Mouse (Mus musculus): ENCODE data around the gene Ube2k. TPM values are rescaled to one million over a fixed set of nuclear protein-coding genes. Genes with fewer than 3 reads are reported as not detected.

Gene Ube2k
- total and polyA plus RNA-seq, 3 experiments = 51.4 to 293 (median 56.7) TPM

- DNase-seq (ENCODE audit: extremely low read depth) = no peak
- Histone ChIP-seq H3K79me2 (replicated peaks; ENCODE audit: control insufficient read depth, extremely low read depth, insufficient read depth, poor library complexity, severe bottlenecking) (peaks cover 4% of the 10 kb centered on the region; the same call in 1 of the 2 replicates), H3K9ac (ENCODE audit: insufficient read depth, low read depth) (no peak overlapping the region), H3K9me3 (replicated peaks; ENCODE audit: low read length) (no peaks in the 10 kb centered on the region), H3K4me2 (ENCODE audit: insufficient read depth, low read depth, poor library complexity, severe bottlenecking) (no peak overlapping the region), H3K4me1 (ENCODE audit: control insufficient read depth in 1 of 2, insufficient read depth in 2 of 2) (no peaks in the 10 kb centered on the region), H3K4me3 (replicated peaks in 1 of 3; ENCODE audit: low read depth in 2 of 3, low read length in 2 of 3, poor library complexity in 1 of 3) (no peak overlapping the region), H3K27me3 (replicated peaks) (no peaks in the 10 kb centered on the region), H3K36me3 (replicated peaks in 1 of 2; ENCODE audit: control insufficient read depth in 1 of 2, insufficient read depth in 1 of 2, low read length in 1 of 2) (peaks cover 34 to 77% of the 10 kb centered on the region in 2 experiments), H3K27ac (ENCODE audit: insufficient read depth, low read depth) (no peak overlapping the region)
- dilution Hi-C loops (cut with MboI; ENCODE audit: extremely low pct_ligation_motif_present, extremely low pct_unique_long_range_greater_than_20kb, low sequenced_read_pairs) (no loop called here), in situ Hi-C loops (cut with MboI; ENCODE audit: low pct_ligation_motif_present, low pct_unique_long_range_greater_than_20kb, low sequenced_read_pairs) (no loop called here)
- TF ChIP-seq RAD21 (IDR thresholded peaks at IDR 0.05; ENCODE audit: low read depth, low read length) (no peak), ZC3H11A (IDR thresholded peaks at IDR 0.05; ENCODE audit: low read depth, low read length) (no peak), JUND (conservative IDR thresholded peaks at IDR 0.05; ENCODE audit: low read depth, low read length) (no peak), UBTF (IDR thresholded peaks at IDR 0.05; ENCODE audit: low read depth, low read length) (no peak), MAX (IDR thresholded peaks at IDR 0.05; ENCODE audit: low read length) (no peak), IRF4 (IDR thresholded peaks at IDR 0.05; ENCODE audit: low read depth, low read length) (no peak), ZKSCAN1 (IDR thresholded peaks at IDR 0.05; ENCODE audit: borderline replicate concordance, low read depth, low read length) (no peak), EP300 (IDR thresholded peaks at IDR 0.05; ENCODE audit: low read length) (no peak), MYC (IDR thresholded peaks at IDR 0.05; ENCODE audit: low read depth, low read length) (no peak), BHLHE40 (IDR thresholded peaks at IDR 0.05; ENCODE audit: low read depth, low read length) (no peak), CTCF (conservative IDR thresholded peaks at IDR 0.05 in 1 of 2, IDR thresholded peaks at IDR 0.05 in 1 of 2; ENCODE audit: low read depth in 2 of 2, low read length in 2 of 2) (no peak), MXI1 (IDR thresholded peaks at IDR 0.05; ENCODE audit: low read depth, low read length) (no peak)
These were observed 87.3 kb downstream of the Ube2k start for GRCm38 (mm10) chr5:65624340-65624739.

GRCm38 (mm10) chr5:65638896-65639295 is 101.9 kb downstream of the Ube2k start:
- Histone ChIP-seq H3K9ac (ENCODE audit: insufficient read depth, low read depth) (no peak overlapping the region), H3K79me2 (replicated peaks; ENCODE audit: control insufficient read depth, extremely low read depth, insufficient read depth, poor library complexity, severe bottlenecking) (no peaks in the 10 kb centered on the region), H3K27ac (ENCODE audit: insufficient read depth, low read depth) (no peak overlapping the region), H3K27me3 (replicated peaks) (no peaks in the 10 kb centered on the region), H3K9me3 (replicated peaks; ENCODE audit: low read length) (no peaks in the 10 kb centered on the region), H3K4me3 (replicated peaks in 1 of 3; ENCODE audit: low read depth in 2 of 3, low read length in 2 of 3, poor library complexity in 1 of 3) (no peak overlapping the region), H3K4me1 (ENCODE audit: control insufficient read depth in 1 of 2, insufficient read depth in 2 of 2) (no peaks in the 10 kb centered on the region), H3K36me3 (replicated peaks in 1 of 2; ENCODE audit: control insufficient read depth in 1 of 2, insufficient read depth in 1 of 2, low read length in 1 of 2) (peaks cover 54 to 83% of the 10 kb centered on the region in 2 experiments), H3K4me2 (ENCODE audit: insufficient read depth, low read depth, poor library complexity, severe bottlenecking) (no peak overlapping the region)
- no peak for TF ChIP-seq E2F4 (IDR thresholded peaks at IDR 0.05; ENCODE audit: insufficient replicate concordance, low read depth, low read length)
- no peak for TF ChIP-seq POLR2AphosphoS2 (IDR thresholded peaks at IDR 0.05; ENCODE audit: low read depth, low read length)
- TF ChIP-seq SMC3 (IDR thresholded peaks at IDR 0.05; ENCODE audit: low read depth, low read length) = no peak
- TF ChIP-seq GABPA (IDR thresholded peaks at IDR 0.05; ENCODE audit: insufficient replicate concordance, low read depth, low read length) = no peak
- no peak for TF ChIP-seq ETS1 (conservative IDR thresholded peaks at IDR 0.05; ENCODE audit: low read depth, low read length)
- TF ChIP-seq RAD21 (IDR thresholded peaks at IDR 0.05; ENCODE audit: low read depth, low read length) = no peak
- no peak for DNase-seq (ENCODE audit: extremely low read depth)
- in situ Hi-C loops (cut with MboI; ENCODE audit: low pct_ligation_motif_present, low pct_unique_long_range_greater_than_20kb, low sequenced_read_pairs) = no loop called here
- dilution Hi-C loops (cut with MboI; ENCODE audit: extremely low pct_ligation_motif_present, extremely low pct_unique_long_range_greater_than_20kb, low sequenced_read_pairs) = no loop called here

Other genes starting within 250 kb of the Ube2k start
- 75.5 and 83.1 TPM in 2 replicates for gene Rfc1, start 201.6 kb upstream of the Ube2k start, total RNA-seq (2012; rRNA removed)
- 62.4 and 64.9 TPM in 2 replicates for gene Rfc1, start 201.6 kb upstream of the Ube2k start, total RNA-seq (2014; rRNA removed)
- 80.8 and 108 TPM in 2 replicates for gene Rfc1, start 201.6 kb upstream of the Ube2k start, polyA plus RNA-seq (2012; ENCODE audit: insufficient read length, low read depth)
- not detected in 2 replicates for gene Klb, start 188.9 kb upstream of the Ube2k start, total RNA-seq (2012; rRNA removed)
- gene Klb, start 188.9 kb upstream of the Ube2k start, total RNA-seq (2014; rRNA removed) = not detected in 2 replicates
- gene Klb, start 188.9 kb upstream of the Ube2k start, polyA plus RNA-seq (2012; ENCODE audit: insufficient read length, low read depth) = not detected in 2 replicates
- gene Rpl9, start 145.8 kb upstream of the Ube2k start, total RNA-seq (2012; rRNA removed) = 2,286 and 2,418 TPM in 2 replicates
- gene Rpl9, start 145.8 kb upstream of the Ube2k start, total RNA-seq (2014; rRNA removed) = 3,292 and 3,671 TPM in 2 replicates
- gene Rpl9, start 145.8 kb upstream of the Ube2k start, polyA plus RNA-seq (2012; ENCODE audit: insufficient read length, low read depth) = 1,001 and 1,107 TPM in 2 replicates
- gene Lias, start 145.7 kb upstream of the Ube2k start, total RNA-seq (2012; rRNA removed) = 34.6 and 38.9 TPM in 2 replicates
- 57.7 and 66.4 TPM in 2 replicates for gene Lias, start 145.7 kb upstream of the Ube2k start, total RNA-seq (2014; rRNA removed)
- 52.6 and 54.6 TPM in 2 replicates for gene Lias, start 145.7 kb upstream of the Ube2k start, polyA plus RNA-seq (2012; ENCODE audit: insufficient read length, low read depth)
- 8.9 and 9.8 TPM in 2 replicates for gene Ugdh, start 101.3 kb upstream of the Ube2k start, total RNA-seq (2012; rRNA removed)
- 40.3 and 45.7 TPM in 2 replicates for gene Ugdh, start 101.3 kb upstream of the Ube2k start, total RNA-seq (2014; rRNA removed)
- gene Ugdh, start 101.3 kb upstream of the Ube2k start, polyA plus RNA-seq (2012; ENCODE audit: insufficient read length, low read depth) = 37.7 and 38.0 TPM in 2 replicates
- gene Gm43552, start 44.4 kb upstream of the Ube2k start, total RNA-seq (2012; rRNA removed) = not detected in 2 replicates
- not detected in 2 replicates for gene Gm43552, start 44.4 kb upstream of the Ube2k start, total RNA-seq (2014; rRNA removed)
- 1.5 and 2.1 TPM in 2 replicates for gene Gm43552, start 44.4 kb upstream of the Ube2k start, polyA plus RNA-seq (2012; ENCODE audit: insufficient read length, low read depth)
- gene Smim14, start within 50 bp of the Ube2k start, total RNA-seq (2012; rRNA removed) = 9.7 and 11.4 TPM in 2 replicates
- gene Smim14, start within 50 bp of the Ube2k start, total RNA-seq (2014; rRNA removed) = 46.4 and 50.2 TPM in 2 replicates
- gene Smim14, start within 50 bp of the Ube2k start, polyA plus RNA-seq (2012; ENCODE audit: insufficient read length, low read depth) = 19.3 and 19.7 TPM in 2 replicates
- gene Pds5a, start 161.0 kb downstream of the Ube2k start, total RNA-seq (2012; rRNA removed) = 126 and 129 TPM in 2 replicates
- 178 and 198 TPM in 2 replicates for gene Pds5a, start 161.0 kb downstream of the Ube2k start, total RNA-seq (2014; rRNA removed)
- gene Pds5a, start 161.0 kb downstream of the Ube2k start, polyA plus RNA-seq (2012; ENCODE audit: insufficient read length, low read depth) = 116 and 140 TPM in 2 replicates
- gene N4bp2, start 226.3 kb downstream of the Ube2k start, total RNA-seq (2012; rRNA removed) = 13.5 and 15.1 TPM in 2 replicates
- 12.8 and 13.1 TPM in 2 replicates for gene N4bp2, start 226.3 kb downstream of the Ube2k start, total RNA-seq (2014; rRNA removed)
- 15.1 and 16.4 TPM in 2 replicates for gene N4bp2, start 226.3 kb downstream of the Ube2k start, polyA plus RNA-seq (2012; ENCODE audit: insufficient read length, low read depth)